Mouse (Mus musculus) forebrain, embryonic 13.5 days (tissue): ENCODE measurements around the gene Klf3. TPM values are rescaled to one million over a fixed set of nuclear protein-coding genes. Genes with fewer than 3 reads are reported as not detected.

Experiments
- ATAC-seq: fragments of 200-750 bp; cut with Nextera tagmentation; 2 replicates; pipeline ENCODE4 v1.8.0; 2017
- H3K27ac ChIP-seq: fragments of 300-500 bp; sonication (generic); 2 replicates; pipeline ENCODE4 v1.5.1; 2015; ENCODE audit warnings: inconsistent platforms, mild to moderate bottlenecking, moderate library complexity
- H3K27me3 ChIP-seq: fragments of 300-500 bp; sonication (generic); 2 replicates; pipeline ENCODE4 v1.6.1; 2015; ENCODE audit warnings: mild to moderate bottlenecking, inconsistent platforms
- H3K36me3 ChIP-seq: fragments of 300-500 bp; sonication (generic); 2 replicates; pipeline ENCODE4 v1.6.1; 2015; ENCODE audit warnings: mild to moderate bottlenecking, inconsistent platforms; ENCODE audit not compliant: poor library complexity, severe bottlenecking
- H3K4me1 ChIP-seq: fragments of 300-500 bp; sonication (generic); 2 replicates; pipeline ENCODE4 v1.6.1; 2015; ENCODE audit warnings: inconsistent platforms
- H3K4me2 ChIP-seq: fragments of 300-500 bp; sonication (generic); 2 replicates; pipeline ENCODE4 v1.6.1; 2015; ENCODE audit warnings: inconsistent platforms, mild to moderate bottlenecking, moderate library complexity
- H3K4me3 ChIP-seq: fragments of 300-500 bp; sonication (generic); 2 replicates; pipeline ENCODE4 v1.5.1; 2015; ENCODE audit warnings: mild to moderate bottlenecking, inconsistent platforms
- H3K9ac ChIP-seq: fragments of 300-500 bp; sonication (generic); 2 replicates; pipeline ENCODE4 v1.6.1; 2015; ENCODE audit warnings: mild to moderate bottlenecking, inconsistent platforms
- H3K9me3 ChIP-seq: fragments of 300-500 bp; sonication (generic); replicated peaks from 2 replicates; pipeline ENCODE4 v1.6.1; 2016; ENCODE audit warnings: inconsistent platforms
- WGBS: fragments of 180-500 bp; shearing (Covaris S2); methylation state at CpG from one replicate; pipeline ENCODE4 v1.1.7; 2015; 5-methylcytosine and 5-hydroxymethylcytosine counted together
- polyA plus RNA-seq: library from polyadenylated mRNA; unstranded; fragments of >200 nt; fragmentation: Nextera tagmentation; extraction: Ambion mirVana; gene quantifications from 2 replicates; pipeline ENCODE4 v1.2.1, GENCODE M21; 2015

The Klf3 gene
- polyA plus RNA-seq, 1 experiment from 2014 or later, result 24.0 TPM

DNA sequence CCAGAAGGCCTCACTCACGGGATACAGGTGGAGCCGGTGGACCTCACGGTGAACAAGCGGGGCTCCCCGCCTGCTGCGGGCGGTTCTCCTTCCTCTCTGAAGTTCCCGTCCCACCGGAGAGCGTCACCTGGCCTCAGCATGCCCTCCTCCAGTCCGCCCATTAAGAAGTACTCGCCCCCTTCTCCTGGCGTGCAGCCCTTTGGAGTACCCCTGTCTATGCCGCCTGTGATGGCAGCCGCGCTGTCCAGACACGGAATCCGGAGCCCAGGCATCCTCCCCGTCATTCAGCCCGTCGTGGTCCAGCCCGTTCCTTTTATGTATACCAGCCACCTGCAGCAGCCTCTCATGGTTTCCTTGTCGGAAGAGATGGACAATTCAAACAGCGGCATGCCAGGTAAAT is 18.8 kb downstream of the Klf3 start:
- Histone ChIP-seq H3K27ac (no peak overlapping the region), H3K9me3 (no peaks in the 10 kb centered on the region), H3K36me3 (peaks cover 83% of the 10 kb centered on the region), H3K27me3 (no peaks in the 10 kb centered on the region), H3K4me1 (no peaks in the 10 kb centered on the region), H3K4me2 (no peak overlapping the region), H3K4me3 (no peak overlapping the region), H3K9ac (no peak overlapping the region)
- no peak for ATAC-seq
- WGBS, result 92% methylated on average over 24 of the region's 24 CpGs

DNA sequence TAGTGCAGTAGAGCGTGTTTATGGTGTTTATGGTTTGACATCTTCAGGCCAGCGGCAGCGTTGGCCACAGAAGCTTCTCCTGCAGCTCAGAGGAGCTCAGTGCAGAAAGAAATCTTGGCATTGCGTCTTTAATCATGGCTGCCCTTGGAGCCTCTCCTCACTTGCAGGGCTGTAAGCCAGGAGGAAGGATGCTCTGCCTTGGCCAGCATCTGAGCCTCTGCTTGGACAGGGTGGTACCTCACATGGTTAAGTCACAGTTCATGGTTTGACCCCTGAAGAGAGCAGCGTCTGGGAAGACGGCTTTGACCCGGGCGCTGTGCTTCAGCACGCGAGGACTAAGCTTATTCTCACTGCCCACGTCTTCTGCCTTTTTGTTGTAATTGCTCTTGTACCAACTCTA is 20.2 kb downstream of the Klf3 start:
- Histone ChIP-seq H3K9me3 (no peaks in the 10 kb centered on the region), H3K27me3 (no peaks in the 10 kb centered on the region), H3K4me2 (no peak overlapping the region), H3K36me3 (peaks cover 84% of the 10 kb centered on the region), H3K4me3 (no peak overlapping the region), H3K9ac (no peak overlapping the region), H3K27ac (no peak overlapping the region), H3K4me1 (no peaks in the 10 kb centered on the region)
- no peak for ATAC-seq
- 97% methylated on average over 11 of the region's 11 CpGs for WGBS

DNA sequence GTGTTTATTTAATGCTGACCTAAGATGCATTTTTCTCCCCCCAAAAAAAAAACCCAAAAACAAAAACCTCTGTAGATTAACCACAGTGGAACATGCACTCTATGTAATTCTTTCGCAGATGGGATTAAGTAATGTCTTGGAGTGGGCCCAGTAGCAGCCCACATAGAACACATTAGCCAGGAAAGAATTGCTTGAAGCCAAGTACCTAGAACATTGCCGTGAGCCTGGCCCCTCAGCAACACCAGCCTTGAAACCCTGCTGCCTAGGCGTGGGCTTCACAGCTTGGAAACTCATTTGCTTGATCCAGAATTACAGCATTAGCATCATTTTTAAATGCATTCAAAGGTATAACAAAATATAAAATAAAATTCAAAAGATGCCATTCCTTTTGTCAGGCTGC is 21.6 kb downstream of the Klf3 start:
- Histone ChIP-seq H3K9me3 (no peaks in the 10 kb centered on the region), H3K4me3 (no peak overlapping the region), H3K27me3 (no peaks in the 10 kb centered on the region), H3K9ac (no peak overlapping the region), H3K27ac (no peak overlapping the region), H3K4me2 (no peak overlapping the region), H3K4me1 (no peaks in the 10 kb centered on the region), H3K36me3 (peaks cover 87% of the 10 kb centered on the region)
- no peak for ATAC-seq
- WGBS, result 90% methylated on average over 3 of the region's 3 CpGs

DNA sequence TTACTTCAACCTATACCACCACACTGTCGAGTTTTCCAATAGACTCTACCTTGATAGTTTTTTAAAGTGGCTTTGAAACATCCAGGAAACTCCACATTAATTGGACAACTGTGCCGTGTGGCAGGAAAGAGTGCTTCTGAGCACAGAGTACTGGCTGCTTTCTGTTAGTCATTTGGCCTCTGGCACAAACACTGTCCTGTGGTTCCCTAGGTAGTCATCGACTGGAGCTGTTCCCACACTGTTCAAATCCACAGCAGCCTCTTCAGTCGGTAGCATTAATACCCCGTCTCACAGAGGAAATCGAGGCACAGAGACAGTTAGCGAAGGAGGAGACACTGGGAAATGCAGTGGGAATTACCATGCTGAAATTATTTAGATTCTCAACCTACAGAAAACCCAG is 22.3 kb downstream of the Klf3 start:
- H3K4me2 ChIP-seq, result no peak overlapping the region
- ATAC-seq, result no peak
- H3K36me3 ChIP-seq, result peaks cover 81% of the 10 kb centered on the region
- WGBS, result 93% methylated on average over 7 of the region's 7 CpGs
- H3K9me3 ChIP-seq, result no peaks in the 10 kb centered on the region
- no peak overlapping the region for H3K4me3 ChIP-seq
- H3K9ac ChIP-seq, result no peak overlapping the region
- no peaks in the 10 kb centered on the region for H3K4me1 ChIP-seq
- no peak overlapping the region for H3K27ac ChIP-seq
- no peaks in the 10 kb centered on the region for H3K27me3 ChIP-seq

DNA sequence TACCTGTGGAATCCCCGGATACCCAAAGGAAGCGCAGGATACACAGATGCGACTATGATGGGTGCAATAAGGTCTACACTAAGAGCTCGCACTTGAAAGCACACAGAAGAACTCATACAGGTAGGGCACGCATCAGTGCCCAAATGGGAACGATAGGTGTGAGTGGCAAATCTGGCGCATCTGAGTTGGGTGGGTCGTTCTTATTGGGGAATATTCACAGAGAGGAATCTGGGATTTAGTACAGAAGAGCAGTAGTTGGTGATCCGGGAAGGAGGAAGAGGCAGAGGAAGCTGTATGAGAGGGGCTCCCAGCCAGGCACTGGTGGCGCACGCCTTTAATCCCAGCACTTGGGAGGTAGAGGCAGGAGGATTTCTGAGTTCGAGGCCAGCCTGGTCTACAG is 24.0 kb downstream of the Klf3 start:
- Histone ChIP-seq H3K9ac (no peak overlapping the region), H3K36me3 (peaks cover 67% of the 10 kb centered on the region), H3K27me3 (no peaks in the 10 kb centered on the region), H3K4me3 (no peak overlapping the region), H3K4me2 (no peak overlapping the region), H3K27ac (no peak overlapping the region), H3K4me1 (0 out of 2 replicates have a peak, but pooled peaks cover 7% of the 10 kb centered on the region), H3K9me3 (no peaks in the 10 kb centered on the region)
- no peak for ATAC-seq
- WGBS, result 97% methylated on average over 12 of the region's 12 CpGs

DNA sequence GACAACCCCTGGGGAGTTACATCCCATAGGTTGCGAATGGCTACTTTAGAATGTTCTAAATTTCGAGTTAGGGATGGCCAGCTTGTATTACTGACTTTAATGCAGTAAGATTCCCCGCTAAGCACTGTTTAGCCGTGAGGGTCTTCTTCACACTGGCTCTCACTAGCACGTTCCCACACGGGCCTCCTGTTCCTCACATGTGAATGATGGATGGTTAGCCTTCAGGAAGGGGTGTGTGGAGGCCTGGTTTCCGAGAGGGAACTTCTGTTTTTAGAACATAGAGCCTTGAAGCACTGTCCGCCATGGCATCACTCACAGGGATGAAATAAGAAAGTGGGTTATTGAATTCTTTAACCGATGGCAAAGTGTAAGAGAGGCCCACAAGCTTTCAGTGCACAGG is 25.1 kb downstream of the Klf3 start:
- no peak for ATAC-seq
- Histone ChIP-seq H3K27me3 (no peaks in the 10 kb centered on the region), H3K4me3 (no peak overlapping the region), H3K4me1 (0 out of 2 replicates have a peak, but pooled peaks cover 7% of the 10 kb centered on the region), H3K4me2 (no peak overlapping the region), H3K36me3 (peaks cover 56% of the 10 kb centered on the region), H3K27ac (no peak overlapping the region), H3K9me3 (no peaks in the 10 kb centered on the region), H3K9ac (no peak overlapping the region)
- WGBS, result 95% methylated on average over 9 of the region's 9 CpGs

DNA sequence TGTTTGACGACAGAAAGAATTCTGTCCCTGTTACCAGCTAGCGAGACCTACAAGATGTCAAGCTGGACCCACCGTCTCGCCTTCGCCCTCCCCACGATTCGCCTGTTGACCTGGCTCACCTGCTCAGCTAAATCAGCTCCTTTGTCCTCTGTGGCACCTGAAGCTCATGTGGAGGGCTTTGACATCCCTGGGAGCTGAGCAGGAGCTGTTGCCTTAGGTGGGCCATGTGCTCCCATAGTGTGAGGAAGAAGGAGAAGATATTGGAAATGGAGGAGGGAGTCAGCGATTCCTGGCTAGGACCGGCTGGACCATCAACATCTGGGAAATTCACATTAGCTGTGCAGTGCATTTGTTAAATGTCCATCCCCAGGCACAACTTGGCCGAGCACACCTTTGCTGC is 26.4 kb downstream of the Klf3 start:
- peaks cover 46% of the 10 kb centered on the region for H3K36me3 ChIP-seq
- no peak overlapping the region for H3K4me3 ChIP-seq
- H3K9ac ChIP-seq, result no peak overlapping the region
- no peaks in the 10 kb centered on the region for H3K27me3 ChIP-seq
- H3K4me2 ChIP-seq, result no peak overlapping the region
- WGBS, result 93% methylated on average over 10 of the region's 10 CpGs
- no peak overlapping the region for H3K27ac ChIP-seq
- H3K9me3 ChIP-seq, result peaks cover 5% of the 10 kb centered on the region; the same call in 1 of the 2 replicates
- H3K4me1 ChIP-seq, result 0 out of 2 replicates have a peak, but pooled peaks cover 7% of the 10 kb centered on the region
- ATAC-seq, result no peak

DNA sequence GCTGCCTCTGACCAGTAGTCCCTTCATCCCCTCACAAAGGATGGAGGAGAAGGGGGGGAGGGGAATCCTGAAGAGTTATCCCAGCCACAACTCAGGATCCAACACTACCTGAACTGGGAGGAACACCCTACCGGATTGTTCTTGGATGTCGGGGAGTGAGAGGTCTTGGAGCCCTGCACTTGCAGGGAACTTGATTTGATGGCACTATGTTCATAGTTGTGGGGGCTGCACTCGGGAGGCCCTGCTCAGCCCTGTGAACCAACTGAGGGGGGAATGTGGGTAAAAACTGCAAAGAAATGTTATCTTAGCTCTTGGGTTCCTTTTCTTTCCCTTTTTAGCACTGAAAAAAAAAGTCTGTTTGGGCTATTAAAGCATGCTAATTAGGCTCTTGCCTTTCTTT is 27.6 kb downstream of the Klf3 start:
- Histone ChIP-seq H3K36me3 (peaks cover 38% of the 10 kb centered on the region), H3K9me3 (peaks cover 5% of the 10 kb centered on the region; the same call in 1 of the 2 replicates), H3K4me3 (no peak overlapping the region), H3K27ac (no peak overlapping the region), H3K4me2 (no peak overlapping the region), H3K4me1 (0 out of 2 replicates have a peak, but pooled peaks cover 7% of the 10 kb centered on the region), H3K9ac (no peak overlapping the region), H3K27me3 (no peaks in the 10 kb centered on the region)
- 68% methylated on average over 3 of the region's 3 CpGs for WGBS
- ATAC-seq, result no peak

DNA sequence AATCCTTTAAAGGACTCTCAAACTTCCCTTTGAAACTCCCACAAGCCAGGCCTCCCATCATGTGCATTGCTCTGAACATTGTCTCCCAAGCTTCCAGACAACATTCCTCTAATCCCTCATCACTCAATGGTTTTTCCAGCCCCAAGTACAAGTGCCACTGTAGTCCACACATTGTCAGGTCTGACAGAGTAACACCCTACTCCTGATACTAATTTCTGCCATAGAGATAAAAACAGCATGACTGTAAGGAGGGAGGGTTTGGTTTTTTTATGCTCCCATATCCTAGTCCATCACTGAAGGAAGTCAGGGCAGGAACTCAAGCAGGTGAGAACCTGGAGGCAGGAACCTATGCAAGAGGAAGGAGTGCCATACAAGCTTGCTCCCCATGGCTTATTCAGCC is 30.2 kb downstream of the Klf3 start:
- no peak for ATAC-seq
- Histone ChIP-seq H3K27ac (no peak overlapping the region), H3K4me1 (0 out of 2 replicates have a peak, but pooled peaks cover 7% of the 10 kb centered on the region), H3K4me2 (no peak overlapping the region), H3K27me3 (no peaks in the 10 kb centered on the region), H3K36me3 (peaks cover 18% of the 10 kb centered on the region), H3K4me3 (no peak overlapping the region), H3K9ac (no peak overlapping the region), H3K9me3 (peaks cover 5% of the 10 kb centered on the region; the same call in 1 of the 2 replicates)

DNA sequence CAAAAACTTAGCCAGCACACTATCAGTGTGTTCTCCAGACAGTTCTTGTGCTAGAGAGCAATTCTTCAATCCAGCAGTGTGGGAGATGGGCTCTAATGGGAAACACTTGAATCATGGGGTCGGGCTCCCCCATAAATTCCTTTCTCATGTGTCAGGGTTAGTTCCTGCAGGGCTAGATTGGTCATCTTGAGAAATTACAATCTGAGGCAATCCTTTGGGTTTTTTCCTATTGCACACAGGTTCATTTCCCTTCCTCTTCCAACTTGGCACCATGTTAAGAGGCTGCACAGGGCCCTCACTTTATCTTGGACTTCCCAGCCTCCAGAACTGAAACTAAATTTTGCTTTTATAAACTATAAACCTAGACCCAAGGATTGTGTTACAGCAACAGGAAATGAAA is 31.0 kb downstream of the Klf3 start:
- H3K27ac ChIP-seq, result no peak overlapping the region
- H3K9me3 ChIP-seq, result peaks cover 5% of the 10 kb centered on the region; the same call in 1 of the 2 replicates
- 87% methylated on average over 1 of the region's 1 CpGs for WGBS
- no peak overlapping the region for H3K4me2 ChIP-seq
- no peak overlapping the region for H3K9ac ChIP-seq
- ATAC-seq, result no peak
- no peaks in the 10 kb centered on the region for H3K27me3 ChIP-seq
- H3K4me1 ChIP-seq, result 0 out of 2 replicates have a peak, but pooled peaks cover 7% of the 10 kb centered on the region
- no peak overlapping the region for H3K4me3 ChIP-seq
- H3K36me3 ChIP-seq, result peaks cover 10% of the 10 kb centered on the region

DNA sequence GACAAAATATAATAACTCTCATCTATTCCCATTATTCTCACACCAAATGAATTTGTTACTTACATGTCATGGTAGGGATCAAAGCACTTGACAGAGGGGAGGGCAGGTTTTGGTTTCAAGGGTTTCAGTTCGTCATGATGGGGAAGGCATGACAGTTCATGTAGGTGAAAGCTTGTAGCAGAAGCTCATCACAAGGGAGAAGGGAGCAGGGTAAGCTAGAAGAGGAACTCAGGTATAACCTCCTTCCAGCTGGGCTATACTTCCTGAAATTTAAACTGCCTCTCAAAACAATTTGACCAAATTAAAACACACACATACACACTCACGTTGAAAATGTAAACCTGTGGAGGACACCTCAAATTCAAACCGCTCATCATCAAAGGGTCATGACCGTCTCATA is 32.1 kb downstream of the Klf3 start:
- H3K27me3 ChIP-seq, result no peaks in the 10 kb centered on the region
- H3K36me3 ChIP-seq, result 0 out of 2 replicates have a peak, but pooled peaks cover 3% of the 10 kb centered on the region
- 96% methylated on average over 4 of the region's 4 CpGs for WGBS
- H3K4me2 ChIP-seq, result no peak overlapping the region
- ATAC-seq, result no peak
- no peak overlapping the region for H3K4me3 ChIP-seq
- H3K27ac ChIP-seq, result no peak overlapping the region
- no peak overlapping the region for H3K9ac ChIP-seq
- H3K4me1 ChIP-seq, result 0 out of 2 replicates have a peak, but pooled peaks cover 7% of the 10 kb centered on the region
- peaks cover 5% of the 10 kb centered on the region; the same call in 1 of the 2 replicates for H3K9me3 ChIP-seq

DNA sequence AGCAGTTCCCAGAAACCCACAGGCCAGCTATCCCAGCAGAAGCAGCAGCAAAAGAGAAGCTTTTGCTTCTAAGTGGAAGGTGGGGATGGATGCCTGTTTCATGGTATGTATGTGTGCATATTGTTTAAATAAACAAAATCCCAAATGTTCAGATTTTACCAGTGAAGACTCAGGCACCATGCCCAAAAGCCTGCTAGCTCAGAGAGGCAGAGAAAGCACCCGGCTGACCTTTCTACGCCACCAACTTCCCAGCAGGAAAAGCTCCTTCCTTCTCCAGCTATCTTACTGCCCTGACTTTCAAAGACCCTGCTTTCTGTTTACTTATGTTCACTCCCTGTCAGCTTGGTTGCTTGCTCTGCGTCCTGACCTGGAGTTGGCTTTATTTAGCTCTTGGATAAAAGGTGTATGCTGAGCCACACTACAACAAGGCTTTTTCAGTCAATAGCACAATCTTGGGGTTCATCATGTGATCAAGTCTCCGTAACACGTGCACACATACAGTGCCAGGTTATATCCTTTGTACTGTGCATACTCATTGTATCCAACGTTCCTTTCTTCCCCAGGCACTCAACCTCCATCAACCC is 35.9 kb downstream of the Klf3 start:
- Histone ChIP-seq H3K4me3 (no peak overlapping the region), H3K27me3 (no peaks in the 10 kb centered on the region), H3K4me2 (no peak overlapping the region), H3K36me3 (no peaks in the 10 kb centered on the region), H3K9me3 (peaks cover 3% of the 10 kb centered on the region; the same call in 1 of the 2 replicates), H3K27ac (no peak overlapping the region), H3K4me1 (no peaks in the 10 kb centered on the region), H3K9ac (no peak overlapping the region)
- WGBS, result 86% methylated on average over 6 of the region's 6 CpGs
- ATAC-seq, result no peak

DNA sequence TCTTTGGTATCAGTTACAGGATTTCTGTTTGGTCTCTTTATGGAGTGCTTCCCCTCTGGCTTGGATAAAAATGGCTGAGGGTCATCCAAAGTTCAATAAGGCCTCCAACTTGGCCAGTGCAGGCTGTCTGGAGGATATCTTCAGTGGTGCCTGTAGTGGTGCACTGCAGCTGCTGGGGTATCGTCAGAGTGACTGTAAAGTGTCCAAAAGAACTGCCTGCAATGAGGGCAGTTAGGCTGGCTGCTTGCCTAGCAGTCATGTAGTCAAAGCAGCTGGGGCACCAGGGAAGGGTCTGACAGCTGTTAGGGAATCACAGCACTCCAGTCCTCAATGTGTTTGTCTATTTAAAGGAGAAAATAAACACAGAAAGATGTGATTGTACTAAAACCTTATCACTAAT is 36.9 kb downstream of the Klf3 start:
- H3K4me1 ChIP-seq, result no peaks in the 10 kb centered on the region
- no peak overlapping the region for H3K4me2 ChIP-seq
- no peak overlapping the region for H3K27ac ChIP-seq
- H3K36me3 ChIP-seq, result no peaks in the 10 kb centered on the region
- H3K4me3 ChIP-seq, result no peak overlapping the region
- no peaks in the 10 kb centered on the region for H3K27me3 ChIP-seq
- peaks cover 5% of the 10 kb centered on the region; the same call in 1 of the 2 replicates for H3K9me3 ChIP-seq
- ATAC-seq, result no peak
- 55% methylated on average over 1 of the region's 1 CpGs for WGBS
- no peak overlapping the region for H3K9ac ChIP-seq
